Mouse (Mus musculus) megakaryocyte progenitor cell, adult 5-6 weeks (primary cell): ENCODE results near the gene Enpp3. TPM values are rescaled to one million over a fixed set of nuclear protein-coding genes. Genes with fewer than 3 reads are reported as not detected.

Experiments
- total RNA-seq, 2 experiments: library from RNA; stranded (forward) in 1 of 2; stranded (reverse) in 1 of 2; fragments of 157-497, 149-512 nt in 1 of 2; fragments of 200-1000 nt in 1 of 2; gene quantifications; 2 replicates each; pipeline versions ENCODE4 v1.2.3 to v1.2.4; 2015 to 2017

The Enpp3 gene
- total RNA-seq, 2 experiments from 2014 or later: 0.12 to 0.54 TPM

Other genes starting within 250 kb of the Enpp3 start
- gene Ccn2, start 247.4 kb downstream of the Enpp3 start, total RNA-seq (2015): not detected in 2 replicates
- gene Ccn2, start 247.4 kb downstream of the Enpp3 start, total RNA-seq (2017): not detected in 2 replicates
- 3.7 and 5.9 TPM in 2 replicates for gene Enpp1, start 130.7 kb downstream of the Enpp3 start, total RNA-seq (2015)
- gene Enpp1, start 130.7 kb downstream of the Enpp3 start, total RNA-seq (2017): 1.6 and 3.5 TPM in 2 replicates
- gene Med23, start 27.2 kb upstream of the Enpp3 start, total RNA-seq (2015): 20.5 and 25.2 TPM in 2 replicates
- gene Med23, start 27.2 kb upstream of the Enpp3 start, total RNA-seq (2017): 22.8 and 32.5 TPM in 2 replicates
- not detected in 2 replicates for gene Arg1, start 84.7 kb upstream of the Enpp3 start, total RNA-seq (2015)
- not detected in 2 replicates for gene Arg1, start 84.7 kb upstream of the Enpp3 start, total RNA-seq (2017)